Mouse (Mus musculus) forebrain, embryonic 14.5 days (tissue): ENCODE measurements around the gene Abcb9. TPM values are rescaled to one million over a fixed set of nuclear protein-coding genes. Genes with fewer than 3 reads are reported as not detected.

Source experiments
- ATAC-seq: fragments of 200-750 bp; cut with Nextera tagmentation; 2 replicates; pipeline ENCODE4 v1.8.0; 2017; ENCODE audit warnings: mild to moderate bottlenecking, moderate library complexity
- DNase-seq: peaks from one replicate; pipeline ENCODE4 v3.0.0-alpha.2; 2015; ENCODE audit warnings: low spot score
- H3K27ac ChIP-seq: fragments of 300-500 bp; sonication (generic); 2 replicates; pipeline ENCODE4 v1.5.1; 2014; ENCODE audit warnings: low read depth, mild to moderate bottlenecking, control low read depth, low read length, moderate library complexity
- H3K27me3 ChIP-seq: fragments of 300-500 bp; sonication (generic); replicated peaks from 2 replicates; pipeline ENCODE4 v1.6.1; 2014; ENCODE audit warnings: low read length, control low read depth, mixed read lengths; ENCODE audit not compliant: control insufficient read depth, insufficient read depth
- H3K36me3 ChIP-seq: fragments of 300-500 bp; sonication (generic); 2 replicates; pipeline ENCODE4 v1.6.1; 2014; ENCODE audit warnings: low read length, control low read depth; ENCODE audit not compliant: control insufficient read depth, insufficient read depth
- H3K4me1 ChIP-seq: fragments of 300-500 bp; sonication (generic); 2 replicates; pipeline ENCODE4 v1.6.1; 2014; ENCODE audit warnings: antibody characterized with exemption, low read length, control low read depth; ENCODE audit not compliant: control insufficient read depth, insufficient read depth
- H3K4me2 ChIP-seq: fragments of 300-500 bp; sonication (generic); 2 replicates; pipeline ENCODE4 v1.6.1; 2014; ENCODE audit warnings: mild to moderate bottlenecking, control low read depth, low read length
- H3K4me3 ChIP-seq: fragments of 300-500 bp; sonication (generic); 2 replicates; pipeline ENCODE4 v1.5.1; 2014; ENCODE audit warnings: low read depth, low read length, control low read depth
- H3K9ac ChIP-seq: fragments of 300-500 bp; sonication (generic); 2 replicates; pipeline ENCODE4 v1.6.1; 2014; ENCODE audit warnings: mild to moderate bottlenecking, low read length, control low read depth, moderate library complexity
- H3K9me3 ChIP-seq: fragments of 300-500 bp; sonication (generic); replicated peaks from 2 replicates; pipeline ENCODE4 v1.6.1; 2016; ENCODE audit warnings: low read length, control low read depth, mixed read lengths; ENCODE audit not compliant: control insufficient read depth
- WGBS: fragments of 180-500 bp; shearing (Covaris S2); extraction: QIAGEN DNeasy Blood & Tissue Kit; methylation state at CpG from one replicate; pipeline ENCODE4 v1.1.7; 2014; 5-methylcytosine and 5-hydroxymethylcytosine counted together
- polyA plus RNA-seq: library from polyadenylated mRNA; unstranded; fragments of >200 nt; fragmentation: Nextera tagmentation; extraction: Ambion mirVana; gene quantifications from 2 replicates; pipeline ENCODE4 v1.2.1, GENCODE M21; 2014

The Abcb9 gene
- polyA plus RNA-seq, 1 experiment from 2014 or later, result 6.8 TPM

DNA sequence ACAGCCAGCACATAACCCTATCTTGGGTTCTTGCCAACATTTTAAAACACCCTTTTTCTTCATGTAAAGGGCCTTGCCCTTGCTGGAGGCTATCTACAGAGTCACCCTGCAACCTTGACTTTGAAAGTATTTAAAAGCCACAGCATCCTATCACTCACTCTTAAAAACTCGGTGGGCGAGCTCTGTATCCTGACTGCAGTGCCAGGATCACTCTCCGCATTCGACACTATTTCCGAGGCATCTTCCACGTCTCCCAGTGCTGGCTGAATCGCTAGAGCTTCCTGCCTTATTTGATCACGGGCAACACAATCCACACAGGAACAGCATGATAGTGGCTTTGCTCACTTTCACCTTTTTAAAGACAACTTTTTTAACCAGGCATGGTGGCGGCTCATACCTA is 77.7 kb downstream of the Abcb9 start:
- Histone ChIP-seq H3K36me3 (peaks cover 26% of the 10 kb centered on the region; the same call in 1 of the 2 replicates), H3K27ac (no peak overlapping the region), H3K9me3 (no peaks in the 10 kb centered on the region), H3K4me2 (no peak overlapping the region), H3K4me1 (peaks cover 38% of the 10 kb centered on the region), H3K27me3 (no peaks in the 10 kb centered on the region), H3K4me3 (no peak overlapping the region), H3K9ac (no peak overlapping the region)
- ATAC-seq, result no peak
- 86% methylated on average over 9 of the region's 9 CpGs for WGBS
- DNase-seq, result no peak

DNA sequence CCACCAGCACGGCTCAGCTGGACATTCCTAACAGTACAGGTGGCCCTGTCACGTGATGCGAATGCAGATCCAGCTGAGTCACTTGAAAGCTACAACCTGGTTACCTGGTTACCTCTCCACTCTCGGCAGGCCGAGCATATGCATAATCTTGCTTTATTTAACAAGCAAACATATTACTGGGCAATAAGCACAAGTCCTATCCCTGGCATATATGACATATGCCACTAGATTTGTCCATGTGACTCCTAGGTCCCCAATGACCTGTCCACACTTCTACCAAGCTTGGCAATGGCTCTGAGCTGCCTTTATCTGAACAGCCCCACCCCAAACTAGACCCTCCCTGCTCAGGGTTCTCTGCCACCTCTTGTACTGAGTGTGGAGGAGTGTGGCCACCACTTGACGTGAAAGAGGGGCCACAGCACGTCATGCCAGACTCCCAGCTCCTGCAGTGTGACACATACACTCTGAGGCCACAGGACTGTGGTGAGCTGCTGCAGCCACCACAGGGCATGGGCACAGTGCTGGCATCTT is 79.2 kb downstream of the Abcb9 start:
- peaks cover 52% of the 10 kb centered on the region for H3K4me1 ChIP-seq
- H3K4me2 ChIP-seq, result no peak overlapping the region
- DNase-seq, result no peak
- 83% methylated on average over 7 of the region's 7 CpGs for whole genome bisulfite sequencing
- no peak overlapping the region for H3K27ac ChIP-seq
- no peak overlapping the region for H3K9ac ChIP-seq
- ATAC-seq, result no peak
- H3K9me3 ChIP-seq, result no peaks in the 10 kb centered on the region
- no peak overlapping the region for H3K4me3 ChIP-seq
- H3K27me3 ChIP-seq, result no peaks in the 10 kb centered on the region
- H3K36me3 ChIP-seq, result peaks cover 18% of the 10 kb centered on the region; the same call in 1 of the 2 replicates

DNA sequence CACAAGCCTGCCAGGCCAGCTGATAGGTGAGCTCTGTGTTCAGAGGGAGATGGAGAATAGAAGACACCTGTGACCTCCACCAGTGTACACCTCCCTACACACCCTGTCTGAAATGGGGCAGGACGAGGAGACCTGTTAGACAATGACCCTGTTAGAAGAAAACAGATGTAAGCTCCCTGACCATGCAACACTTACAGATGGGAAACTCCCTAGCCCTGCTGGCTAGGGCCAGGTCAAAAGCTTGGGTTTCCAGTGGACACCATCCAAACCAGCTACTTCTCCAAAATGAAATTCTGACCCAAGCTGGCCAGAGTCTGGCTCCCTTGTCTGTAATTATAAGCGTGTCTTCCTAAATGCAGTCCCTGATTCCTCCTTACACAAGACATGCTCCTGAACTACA is 79.9 kb downstream of the Abcb9 start:
- H3K9me3 ChIP-seq, result no peaks in the 10 kb centered on the region
- H3K36me3 ChIP-seq, result peaks cover 13% of the 10 kb centered on the region; the same call in 1 of the 2 replicates
- no peak overlapping the region for H3K4me2 ChIP-seq
- DNase-seq (no peak), ATAC-seq (no peak)
- no peaks in the 10 kb centered on the region for H3K27me3 ChIP-seq
- H3K27ac ChIP-seq, result no peak overlapping the region
- H3K9ac ChIP-seq, result no peak overlapping the region
- H3K4me3 ChIP-seq, result no peak overlapping the region
- H3K4me1 ChIP-seq, result peaks cover 58% of the 10 kb centered on the region
- WGBS, result 80% methylated on average over 2 of the region's 2 CpGs

DNA sequence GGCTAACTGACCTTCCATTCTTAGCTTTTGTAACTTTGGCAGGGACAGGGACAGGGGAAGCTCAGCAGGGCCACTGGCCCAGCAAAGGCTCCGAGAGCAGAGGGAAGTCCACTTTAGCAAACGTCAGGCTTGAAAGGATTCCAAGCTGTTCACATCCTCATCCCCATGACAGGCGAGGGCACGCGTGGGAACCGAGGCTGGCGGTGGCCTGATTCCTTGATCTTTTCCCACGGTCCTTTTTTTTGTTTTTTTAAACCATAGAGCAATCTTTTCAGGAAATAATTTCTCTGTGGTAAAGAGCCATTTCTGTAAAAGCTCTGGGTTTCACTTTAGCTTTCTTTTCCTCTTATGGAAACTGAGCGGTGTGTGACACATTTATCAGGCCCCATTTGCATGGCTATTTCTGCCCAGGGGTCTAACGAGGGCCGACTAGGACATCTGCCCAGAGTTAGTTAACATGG is 80.8 kb downstream of the Abcb9 start:
- ATAC-seq (no peak), DNase-seq (peak; percentile 36)
- peaks cover 60% of the 10 kb centered on the region for H3K4me1 ChIP-seq
- no peak overlapping the region for H3K9ac ChIP-seq
- H3K4me2 ChIP-seq, result no peak overlapping the region
- no peaks in the 10 kb centered on the region for H3K9me3 ChIP-seq
- H3K36me3 ChIP-seq, result peaks cover 21% of the 10 kb centered on the region
- no peak overlapping the region for H3K27ac ChIP-seq
- H3K27me3 ChIP-seq, result no peaks in the 10 kb centered on the region
- 14% methylated on average over 11 of the region's 11 CpGs for WGBS
- no peak overlapping the region for H3K4me3 ChIP-seq

DNA sequence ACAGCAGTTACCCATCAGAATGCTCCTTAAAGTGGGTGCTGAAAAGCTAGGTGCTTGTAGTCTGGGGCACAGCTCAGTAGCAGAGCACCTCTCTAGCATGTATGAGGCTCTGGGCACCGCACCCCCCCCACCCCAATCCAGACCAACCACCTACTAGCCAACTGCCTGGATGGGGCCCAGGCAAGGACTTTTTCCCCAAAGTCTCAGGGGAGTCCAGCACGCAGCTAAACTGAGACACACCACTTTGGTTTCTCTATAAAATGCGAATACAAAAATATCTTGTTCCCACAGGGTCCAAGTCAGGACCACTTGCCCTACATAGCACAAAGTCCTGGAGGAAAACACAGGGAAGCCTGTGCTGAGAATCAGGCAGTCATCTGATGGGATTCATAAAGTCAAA is 81.4 kb downstream of the Abcb9 start:
- Histone ChIP-seq H3K4me3 (no peak overlapping the region), H3K4me1 (peaks cover 54% of the 10 kb centered on the region), H3K36me3 (peaks cover 27% of the 10 kb centered on the region), H3K4me2 (no peak overlapping the region), H3K27me3 (no peaks in the 10 kb centered on the region), H3K9ac (no peak overlapping the region), H3K9me3 (no peaks in the 10 kb centered on the region), H3K27ac (no peak overlapping the region)
- WGBS, result 86% methylated on average over 3 of the region's 3 CpGs
- DNase-seq (no peak), ATAC-seq (no peak)

DNA sequence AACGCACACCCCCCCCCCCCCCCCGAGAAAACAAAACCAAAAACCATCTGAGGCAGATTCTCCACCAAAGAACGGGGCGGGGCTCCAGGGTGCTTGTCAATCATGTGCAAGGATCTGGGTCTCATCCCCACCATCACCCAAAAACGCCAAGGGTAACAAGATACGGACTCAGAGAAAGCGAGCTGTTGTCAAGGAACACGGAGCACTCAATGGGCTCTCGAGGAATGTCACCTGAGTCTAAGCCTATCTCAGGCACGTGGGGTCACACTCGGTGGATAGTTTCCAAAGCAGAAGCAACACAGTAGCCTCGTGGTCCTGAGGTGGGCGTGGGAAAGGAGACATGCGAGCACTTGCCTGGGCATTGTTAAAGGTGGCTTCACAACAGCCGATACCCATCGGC is 81.9 kb downstream of the Abcb9 start:
- no peak overlapping the region for H3K27ac ChIP-seq
- H3K4me1 ChIP-seq, result peaks cover 53% of the 10 kb centered on the region
- H3K9ac ChIP-seq, result no peak overlapping the region
- no peaks in the 10 kb centered on the region for H3K27me3 ChIP-seq
- H3K9me3 ChIP-seq, result no peaks in the 10 kb centered on the region
- H3K4me2 ChIP-seq, result no peak overlapping the region
- peaks cover 30% of the 10 kb centered on the region for H3K36me3 ChIP-seq
- no peak overlapping the region for H3K4me3 ChIP-seq
- WGBS, result 87% methylated on average over 16 of the region's 16 CpGs
- DNase-seq (no peak), ATAC-seq (no peak)

DNA sequence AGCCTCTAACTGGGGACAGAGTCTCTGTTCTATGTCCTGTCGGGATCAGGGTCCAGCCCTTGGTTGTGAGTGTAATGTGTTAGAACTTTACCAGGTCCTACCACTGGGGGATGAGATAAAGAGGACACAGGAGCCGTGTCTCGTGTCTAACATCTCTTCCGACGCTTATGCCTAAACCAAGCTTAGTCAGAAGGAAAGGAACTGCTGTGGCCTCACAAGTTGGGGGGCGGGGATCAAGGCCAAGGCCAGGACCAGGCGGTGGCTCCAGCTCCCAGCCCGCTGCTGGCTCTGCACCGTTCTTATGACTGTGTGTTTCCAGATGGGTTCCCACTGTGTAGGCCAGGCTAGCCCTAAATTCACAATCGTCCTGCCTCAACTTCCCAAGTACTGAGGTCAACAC is 82.7 kb downstream of the Abcb9 start:
- Histone ChIP-seq H3K27me3 (no peaks in the 10 kb centered on the region), H3K4me1 (peaks cover 53% of the 10 kb centered on the region), H3K9ac (no peak overlapping the region), H3K27ac (no peak overlapping the region), H3K4me3 (no peak overlapping the region), H3K4me2 (no peak overlapping the region), H3K9me3 (no peaks in the 10 kb centered on the region), H3K36me3 (peaks cover 36% of the 10 kb centered on the region)
- ATAC-seq, result no peak
- 90% methylated on average over 10 of the region's 10 CpGs for WGBS
- no peak for DNase-seq

DNA sequence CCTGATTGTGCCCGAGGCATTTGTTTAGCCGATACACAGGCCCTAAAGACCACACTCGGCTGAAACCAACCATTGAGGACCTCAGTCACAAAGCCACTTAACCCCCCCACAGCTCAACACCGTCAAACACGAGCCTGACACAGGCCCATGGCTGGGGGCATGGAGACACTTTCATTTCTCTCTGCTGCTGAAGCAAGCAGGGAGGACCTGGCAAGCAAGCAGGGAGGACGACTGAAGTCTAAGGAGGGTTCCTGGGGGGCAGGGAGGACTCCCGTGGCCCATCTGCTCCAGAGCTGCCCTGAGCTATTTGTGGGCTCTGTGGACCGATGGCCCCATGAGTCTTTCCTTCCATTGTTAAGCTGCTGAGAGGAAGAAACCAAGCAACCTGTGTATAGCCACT is 83.7 kb downstream of the Abcb9 start:
- Histone ChIP-seq H3K4me2 (peak overlapping the region; percentile 34), H3K27ac (peak overlapping the region; percentile 88), H3K4me1 (peaks cover 46% of the 10 kb centered on the region), H3K4me3 (no peak overlapping the region), H3K27me3 (no peaks in the 10 kb centered on the region), H3K36me3 (peaks cover 41% of the 10 kb centered on the region), H3K9me3 (no peaks in the 10 kb centered on the region), H3K9ac (peak overlapping the region; percentile 54; the same call in 1 of the 2 replicates)
- WGBS, result 9% methylated on average over 8 of the region's 8 CpGs
- DNase-seq, result no peak
- ATAC-seq, result no peak
